Mouse (Mus musculus): ENCODE data around the gene Slc25a40.

GRCm38 (mm10) chr5:8417443-8417842 is 5.2 kb upstream of the Slc25a40 start:
- TF ChIP-seq GATA1 (IDR thresholded peaks at IDR 0.05; ENCODE audit: low read length): no peak
- TF ChIP-seq TAL1 (IDR thresholded peaks at IDR 0.05; ENCODE audit: low read length): no peak
